Mouse (Mus musculus): Measurements from ENCODE around the gene Syde2. TPM values are rescaled to one million over a fixed set of nuclear protein-coding genes. Genes with fewer than 3 reads are reported as not detected.

The Syde2 gene
- 2.7 and 3.1 TPM in 2 replicates for polyA plus RNA-seq (2012; rRNA removed)

GRCm38 (mm10) chr3:145987268-145987969 lies at the start of gene Syde2:
Gene Syde2, plus strand, starts transcription at chr3:145987870.

Other genes starting within 250 kb of the Syde2 start
- 107 and 109 TPM in 2 replicates for gene Ddah1, start 229.2 kb upstream of the Syde2 start, polyA plus RNA-seq (2012; rRNA removed)
- 15.3 and 16.1 TPM in 2 replicates for gene Bcl10, start 65.1 kb upstream of the Syde2 start, polyA plus RNA-seq (2012; rRNA removed)
- gene 2410004B18Rik, start 49.9 kb upstream of the Syde2 start, polyA plus RNA-seq (2012; rRNA removed), result 58.3 and 63.5 TPM in 2 replicates
- 1.3 and 1.6 TPM in 2 replicates for gene Wdr63, start 120.3 kb downstream of the Syde2 start, polyA plus RNA-seq (2012; rRNA removed)
- 0.18 and 0.63 TPM in 2 replicates for gene Mcoln3, start 129.6 kb downstream of the Syde2 start, polyA plus RNA-seq (2012; rRNA removed)
- gene Mcoln2, start 162.0 kb downstream of the Syde2 start, polyA plus RNA-seq (2012; rRNA removed), result 0.04 and 0.05 TPM in 2 replicates
- gene Lpar3, start 233.1 kb downstream of the Syde2 start, polyA plus RNA-seq (2012; rRNA removed), result 0.75 and 0.83 TPM in 2 replicates

Measured in central nervous system, embryonic 18 days (tissue).